Mouse (Mus musculus) stomach, postnatal 0 days (tissue): Measurements from ENCODE around the gene Phactr1.

Experiments used
- CTCF ChIP-seq: IDR thresholded peaks from 2 replicates; pipeline ENCODE4 v1.5.1; 2016; ENCODE audit warnings: antibody characterized with exemption, low read depth, mild to moderate bottlenecking, moderate library complexity
- EP300 ChIP-seq: optimal IDR thresholded peaks from 2 replicates; pipeline ENCODE3; 2016; ENCODE audit warnings: antibody characterized with exemption

GRCm38 (mm10) chr13:43104496-43104895, 424.1 kb downstream of the Phactr1 start:
- TF ChIP-seq CTCF (peak; percentile 26; the same call in 1 of the 2 replicates), EP300 (no peak)
